Mouse (Mus musculus) cerebellum, adult 2 months (tissue): Measurements from ENCODE around the gene Alk.

Source experiments
- CTCF ChIP-seq: fragments of 200-500 bp; IDR thresholded peaks from 2 replicates; pipeline ENCODE4 v1.5.1; 2011; ENCODE audit warnings: low read depth, mild to moderate bottlenecking, control low read depth, low read length, moderate library complexity, borderline replicate concordance; ENCODE audit not compliant: insufficient read depth
- POLR2A ChIP-seq: fragments of 200-500 bp; IDR thresholded peaks from 2 replicates; pipeline ENCODE4 v1.6.1; 2011; ENCODE audit warnings: low read length, control low read depth, borderline replicate concordance; ENCODE audit not compliant: insufficient read depth

DNA sequence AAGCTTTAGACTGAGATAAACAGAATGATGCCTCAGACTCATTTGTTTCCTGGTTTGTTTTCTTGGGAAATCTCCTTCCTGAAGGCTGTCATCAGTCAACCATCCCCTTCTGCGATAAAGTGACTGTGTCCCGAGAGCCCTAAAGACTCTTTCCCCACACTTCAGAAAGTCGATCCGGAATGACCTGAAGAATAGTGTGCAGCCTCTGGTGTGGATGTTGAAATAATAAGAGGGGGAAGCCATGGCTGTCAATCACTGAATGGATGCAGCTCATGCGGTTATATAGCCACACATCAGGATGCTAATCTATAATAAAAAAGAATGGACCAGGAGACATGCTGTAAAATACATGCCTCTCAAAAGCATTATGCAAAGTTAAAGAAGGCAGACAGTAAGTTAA lies 653.5 kb downstream of the Alk start:
- TF ChIP-seq CTCF: no peak
- TF ChIP-seq POLR2A: no peak
